Mouse (Mus musculus) erythroblast, embryonic 14.5 days (primary cell): ENCODE data around the gene Runx3. TPM values are rescaled to one million over a fixed set of nuclear protein-coding genes. Genes with fewer than 3 reads are reported as not detected.

Experiments used
- H3K27me3 ChIP-seq: 2 replicates; pipeline ENCODE4 v1.6.1; 2012; ENCODE audit warnings: inconsistent platforms; ENCODE audit not compliant: control insufficient read depth
- H3K36me3 ChIP-seq: 2 replicates; pipeline ENCODE4 v1.6.1; 2012; ENCODE audit warnings: mild to moderate bottlenecking, inconsistent platforms; ENCODE audit not compliant: control insufficient read depth
- H3K4me1 ChIP-seq: 2 replicates; pipeline ENCODE4 v1.6.1; 2012; ENCODE audit warnings: inconsistent platforms; ENCODE audit not compliant: control insufficient read depth
- H3K4me3 ChIP-seq: replicated peaks from 2 replicates; pipeline ENCODE3; 2012; ENCODE audit warnings: moderate library complexity, mild to moderate bottlenecking, inconsistent platforms
- H3K9me3 ChIP-seq: 2 replicates; pipeline ENCODE4 v1.6.1; 2012; ENCODE audit warnings: low read length, inconsistent platforms, mixed read lengths; ENCODE audit not compliant: control insufficient read depth
- GATA1 ChIP-seq: IDR thresholded peaks from 2 replicates; pipeline ENCODE4 v1.6.1; 2012; ENCODE audit warnings: low read length, inconsistent platforms, mixed read lengths
- TAL1 ChIP-seq: IDR thresholded peaks from 3 replicates; pipeline ENCODE4 v1.6.1; 2012; ENCODE audit warnings: low read length, inconsistent platforms, mixed read lengths
- polyA plus RNA-seq: library from polyadenylated mRNA; stranded (reverse); fragments of >175 nt; gene quantifications from 2 replicates; pipeline ENCODE4 v1.2.3, GENCODE M21; 2012

Gene Runx3
- polyA plus RNA-seq, 1 experiment = 0.61 TPM

DNA sequence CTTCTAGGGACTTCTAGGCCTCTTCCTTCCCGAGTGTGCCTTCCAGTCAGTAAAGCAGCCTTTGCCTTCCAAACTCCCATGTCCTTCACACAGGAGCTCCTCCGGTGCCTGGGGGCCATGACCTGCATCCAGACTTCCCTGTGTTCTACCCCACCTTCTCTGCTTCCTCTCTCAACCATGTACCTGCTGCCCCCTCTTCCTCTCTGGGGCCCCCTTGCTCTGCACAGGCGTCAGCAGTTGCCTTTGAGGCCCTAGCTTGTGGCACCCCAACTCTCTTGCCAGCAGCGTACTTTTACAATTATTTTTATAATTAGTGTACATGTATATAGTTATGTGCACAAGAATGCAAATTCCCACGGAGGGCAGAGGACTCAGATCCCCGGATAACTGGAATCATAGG is 37.4 kb upstream of the Runx3 start:
- H3K36me3 ChIP-seq = no peaks in the 10 kb centered on the region
- H3K4me3 ChIP-seq = no peak overlapping the region
- 0 out of 2 replicates have a peak, but pooled peaks cover 2% of the 10 kb centered on the region for H3K9me3 ChIP-seq
- no peaks in the 10 kb centered on the region; the same call in 1 of the 2 replicates for H3K27me3 ChIP-seq
- no peaks in the 10 kb centered on the region for H3K4me1 ChIP-seq
- no peak for TF ChIP-seq TAL1
- no peak for TF ChIP-seq GATA1

DNA sequence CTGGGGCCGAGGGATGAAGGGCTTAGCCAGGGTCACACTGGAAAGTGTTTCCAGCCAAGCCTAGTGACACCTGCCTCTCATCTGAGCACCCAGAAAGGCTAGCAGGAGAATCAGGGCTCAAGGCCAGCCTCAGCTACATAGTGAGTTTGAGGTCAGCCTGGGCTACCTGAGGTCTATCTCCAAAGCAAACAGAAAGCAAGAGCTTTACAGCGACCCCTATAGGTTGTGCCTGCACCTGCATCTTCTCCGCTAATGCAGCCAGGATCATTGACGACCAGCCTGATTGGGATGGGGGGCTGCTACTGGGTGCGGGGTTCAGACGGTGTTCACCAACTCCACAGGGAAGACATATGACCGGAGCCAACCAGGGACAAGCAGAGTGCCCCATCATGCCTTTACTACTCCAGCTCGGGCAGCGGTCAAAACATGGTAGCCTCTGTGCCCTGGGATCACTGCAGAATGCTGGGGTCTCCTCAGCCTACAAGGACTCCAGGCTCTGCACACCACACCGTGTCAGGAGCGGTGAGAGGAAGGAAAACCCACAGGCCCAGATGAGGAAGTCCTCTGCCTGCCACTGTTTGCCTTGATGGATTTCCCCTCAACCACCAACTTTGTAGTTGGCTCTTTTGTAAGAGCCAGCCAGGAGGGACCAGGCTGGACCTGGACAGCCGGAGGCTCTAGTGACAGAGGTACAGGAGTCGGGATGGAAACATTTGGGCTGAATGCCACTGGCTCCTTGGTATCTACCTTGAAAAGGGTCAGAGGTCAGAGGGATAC is 35.2 kb upstream of the Runx3 start:
- Histone ChIP-seq H3K36me3 (no peaks in the 10 kb centered on the region), H3K9me3 (0 out of 2 replicates have a peak, but pooled peaks cover 2% of the 10 kb centered on the region), H3K4me1 (no peaks in the 10 kb centered on the region), H3K27me3 (peaks cover under 1% of the 10 kb centered on the region), H3K4me3 (no peak overlapping the region)
- no peak for TF ChIP-seq TAL1
- TF ChIP-seq GATA1 = no peak

DNA sequence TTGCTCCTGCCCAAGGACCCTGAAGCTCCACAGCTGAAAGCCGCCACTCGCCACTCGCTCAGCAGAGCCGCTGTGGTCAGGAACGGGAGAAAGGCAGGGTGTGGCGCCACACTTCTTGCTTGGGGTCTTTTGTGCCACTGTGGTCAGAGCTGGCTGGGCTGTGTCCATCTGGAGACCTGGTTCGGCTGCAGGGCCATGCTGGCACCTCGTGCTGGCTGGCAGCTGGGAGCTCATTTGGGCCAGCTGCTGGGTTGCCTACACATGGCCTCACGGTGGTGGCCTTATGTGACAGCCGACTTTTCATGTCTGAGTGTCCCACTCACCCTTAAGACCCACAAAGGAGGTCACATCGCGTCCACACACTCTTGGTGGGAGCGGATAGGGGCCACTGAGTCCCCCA is 29.8 kb upstream of the Runx3 start:
- Histone ChIP-seq H3K27me3 (peaks cover 6% of the 10 kb centered on the region), H3K4me1 (no peaks in the 10 kb centered on the region), H3K36me3 (no peaks in the 10 kb centered on the region), H3K4me3 (no peak overlapping the region), H3K9me3 (0 out of 2 replicates have a peak, but pooled peaks cover 2% of the 10 kb centered on the region)
- TF ChIP-seq TAL1 (no peak), GATA1 (no peak)

DNA sequence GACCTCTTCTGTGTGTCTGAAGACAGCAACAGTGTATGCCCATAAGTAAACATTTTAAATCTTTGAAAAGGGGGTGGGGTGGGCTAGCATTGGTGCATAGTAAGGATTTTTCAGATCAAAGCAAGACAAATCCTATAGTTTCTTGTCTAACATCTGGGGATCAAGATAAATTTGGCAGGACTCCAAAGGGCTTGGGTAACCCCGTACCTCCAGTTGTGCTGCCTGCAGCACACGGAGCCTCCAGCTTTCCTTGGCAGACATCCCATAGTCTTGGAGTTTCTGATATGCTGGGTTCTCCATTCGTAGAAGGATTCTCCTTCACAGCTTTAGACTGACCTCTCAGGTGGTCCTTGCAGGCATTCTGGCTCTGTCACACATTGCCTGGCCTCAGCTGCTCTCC is 27.6 kb upstream of the Runx3 start:
- H3K27me3 ChIP-seq = peaks cover 6% of the 10 kb centered on the region
- H3K36me3 ChIP-seq = no peaks in the 10 kb centered on the region
- no peaks in the 10 kb centered on the region for H3K9me3 ChIP-seq
- H3K4me3 ChIP-seq = no peak overlapping the region
- no peaks in the 10 kb centered on the region for H3K4me1 ChIP-seq
- no peak for TF ChIP-seq TAL1
- TF ChIP-seq GATA1 = no peak

DNA sequence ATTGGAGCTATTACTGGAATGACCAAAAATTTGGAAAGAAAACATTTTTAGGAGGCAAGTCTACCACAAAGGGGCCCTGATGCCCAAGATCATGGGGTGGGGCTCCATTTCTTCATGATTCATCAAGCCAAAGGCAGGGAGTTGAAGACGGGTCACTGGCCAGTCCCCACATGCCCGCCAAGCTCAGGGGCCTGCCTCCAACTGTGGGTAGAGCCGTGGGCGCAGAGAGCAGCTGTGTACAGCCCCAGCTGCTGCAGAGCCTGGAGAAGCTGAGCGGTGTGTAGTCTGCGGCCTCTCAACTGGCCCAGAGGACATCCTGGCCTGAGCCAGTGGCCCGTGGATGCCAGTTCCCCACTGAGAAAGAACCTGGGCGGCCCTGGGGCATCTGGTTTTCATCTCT is 24.8 kb upstream of the Runx3 start:
- Histone ChIP-seq H3K4me3 (no peak overlapping the region), H3K4me1 (no peaks in the 10 kb centered on the region), H3K9me3 (no peaks in the 10 kb centered on the region), H3K27me3 (peaks cover under 1% of the 10 kb centered on the region), H3K36me3 (no peaks in the 10 kb centered on the region)
- TF ChIP-seq GATA1 = no peak
- no peak for TF ChIP-seq TAL1

DNA sequence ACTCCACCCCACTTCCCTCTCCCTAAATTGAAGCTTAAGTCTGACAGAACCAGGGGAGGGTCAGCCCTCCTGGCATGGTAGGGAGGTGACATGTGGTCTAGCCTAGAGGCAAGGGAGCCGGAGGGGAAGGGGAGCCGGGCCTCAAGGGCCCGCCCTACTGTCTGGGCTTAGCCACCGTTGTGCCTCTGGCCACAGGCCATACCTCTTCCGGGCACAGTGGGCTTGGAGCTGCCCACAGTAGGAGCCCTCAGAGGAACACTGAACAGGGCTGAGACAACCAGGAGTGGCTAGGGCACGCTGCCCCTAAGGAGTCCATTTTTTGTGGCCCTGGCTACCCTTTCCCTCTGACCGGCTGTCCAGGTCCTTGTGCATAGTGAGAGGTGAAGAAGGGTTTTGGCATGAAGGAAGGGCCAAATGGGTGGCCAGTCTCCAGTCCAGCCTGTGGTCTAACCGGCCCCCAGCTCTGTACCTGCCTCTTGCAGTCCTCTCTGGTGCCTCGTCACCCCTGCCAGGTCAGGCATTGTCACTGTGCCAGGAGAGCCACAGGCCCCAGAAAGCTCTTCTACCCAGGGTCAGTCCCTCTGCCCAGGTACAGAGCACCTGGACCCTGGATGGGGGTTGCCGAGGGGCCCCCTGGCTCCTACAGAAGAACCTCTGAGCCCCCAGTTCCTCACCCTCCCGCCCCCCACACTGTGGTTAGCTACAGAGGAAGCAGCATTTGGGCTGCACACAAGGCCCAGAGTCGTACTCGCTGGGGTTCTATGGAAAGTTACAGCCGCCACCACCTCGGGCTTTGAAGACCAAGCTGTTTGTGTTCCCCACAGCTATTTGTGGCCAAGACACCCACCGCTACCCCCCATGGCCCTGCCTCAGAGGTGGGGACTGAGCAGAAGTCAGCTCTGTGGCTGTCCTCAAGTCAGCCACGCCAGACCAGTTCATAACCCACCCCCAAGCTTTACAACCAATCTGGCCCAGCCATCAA is 22.3 kb upstream of the Runx3 start:
- TF ChIP-seq TAL1 = no peak
- TF ChIP-seq GATA1 = no peak
- no peak overlapping the region for H3K4me3 ChIP-seq
- no peaks in the 10 kb centered on the region for H3K9me3 ChIP-seq
- no peaks in the 10 kb centered on the region for H3K4me1 ChIP-seq
- H3K27me3 ChIP-seq = peaks cover 14% of the 10 kb centered on the region
- no peaks in the 10 kb centered on the region for H3K36me3 ChIP-seq

DNA sequence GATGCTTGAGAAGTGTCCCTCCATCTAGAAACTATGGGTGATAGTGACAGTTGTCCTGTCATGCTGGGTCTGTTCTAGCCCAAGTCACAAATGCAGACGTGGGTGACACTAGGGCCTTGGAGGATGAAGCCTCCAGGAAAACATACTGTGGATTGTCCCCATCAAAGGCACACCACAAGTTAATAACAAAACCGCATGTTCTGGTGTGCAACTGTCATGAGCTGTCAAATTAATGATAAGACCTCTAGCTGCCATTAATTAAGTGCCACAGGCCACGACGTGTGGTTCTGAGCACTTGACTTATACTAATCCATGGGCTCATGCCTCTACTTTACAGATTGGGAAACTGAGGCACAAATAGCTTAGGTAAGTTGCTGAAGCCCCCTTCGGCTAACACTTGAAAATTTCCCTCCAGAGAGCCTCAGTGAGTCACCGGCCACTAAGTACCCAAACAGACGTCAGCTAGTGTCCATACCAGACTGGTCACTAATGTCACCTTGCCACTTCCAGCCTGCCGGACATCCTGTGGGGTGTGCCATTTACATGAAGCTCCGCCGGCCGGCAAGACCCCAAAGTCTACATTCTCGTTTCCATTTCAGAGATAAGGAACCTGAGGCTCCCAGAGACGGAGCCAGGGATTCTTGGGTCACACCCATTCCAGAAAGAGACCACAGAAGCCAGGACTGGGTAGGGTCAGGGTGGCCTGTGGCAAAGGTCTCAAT is 18.3 kb upstream of the Runx3 start:
- H3K9me3 ChIP-seq = no peaks in the 10 kb centered on the region
- TF ChIP-seq TAL1 (no peak), GATA1 (no peak)
- no peaks in the 10 kb centered on the region for H3K4me1 ChIP-seq
- no peak overlapping the region for H3K4me3 ChIP-seq
- peaks cover 19% of the 10 kb centered on the region for H3K27me3 ChIP-seq
- no peaks in the 10 kb centered on the region for H3K36me3 ChIP-seq

DNA sequence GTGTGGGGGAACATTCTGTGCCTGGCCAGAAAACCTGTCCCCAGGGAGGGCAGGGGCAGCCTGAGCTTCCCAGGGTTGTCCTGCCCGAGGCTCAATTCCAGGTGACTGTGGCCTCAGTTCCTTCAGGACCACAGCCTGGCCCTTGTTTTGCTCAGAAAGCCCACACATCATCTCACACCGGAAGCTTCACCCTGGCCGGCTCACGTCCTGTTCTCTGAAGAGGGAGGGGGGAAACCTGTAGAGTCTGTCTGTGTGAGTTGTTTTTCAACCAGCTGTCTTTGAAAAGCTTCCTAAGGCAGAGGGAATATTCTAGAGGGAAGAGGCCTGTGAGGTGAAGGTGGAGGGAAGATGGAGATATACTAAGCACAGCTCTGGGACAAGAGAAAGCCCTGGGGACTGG is 17.7 kb upstream of the Runx3 start:
- H3K36me3 ChIP-seq = no peaks in the 10 kb centered on the region
- H3K9me3 ChIP-seq = no peaks in the 10 kb centered on the region
- H3K4me1 ChIP-seq = no peaks in the 10 kb centered on the region
- TF ChIP-seq GATA1 = no peak
- TF ChIP-seq TAL1 = no peak
- no peak overlapping the region for H3K4me3 ChIP-seq
- peaks cover 19% of the 10 kb centered on the region for H3K27me3 ChIP-seq
